Mouse (Mus musculus) G1E (cell line): ENCODE data around the gene Supt6.

Experiments
- CTCF ChIP-seq: IDR thresholded peaks from 2 replicates; pipeline ENCODE4 v1.5.1; 2012; ENCODE audit warnings: low read depth, low read length, inconsistent platforms, mixed read lengths
- GATA1 ChIP-seq: IDR thresholded peaks from 2 replicates; pipeline ENCODE4 v1.6.1; 2012; ENCODE audit warnings: borderline replicate concordance, low read length, inconsistent platforms, mixed read lengths
- GATA2 ChIP-seq: IDR thresholded peaks from 2 replicates; pipeline ENCODE4 v1.6.1; 2012; ENCODE audit warnings: low read depth, low read length, inconsistent platforms, borderline replicate concordance
- POLR2AphosphoS5 ChIP-seq: IDR thresholded peaks from 2 replicates; pipeline ENCODE4 v1.6.1; 2012; ENCODE audit warnings: low read depth, low read length, inconsistent platforms; ENCODE audit not compliant: insufficient replicate concordance
- TAL1 ChIP-seq: conservative IDR thresholded peaks from 2 replicates; pipeline ENCODE4 v1.6.1; 2012; ENCODE audit warnings: low read depth, low read length, inconsistent platforms, mixed read lengths

DNA sequence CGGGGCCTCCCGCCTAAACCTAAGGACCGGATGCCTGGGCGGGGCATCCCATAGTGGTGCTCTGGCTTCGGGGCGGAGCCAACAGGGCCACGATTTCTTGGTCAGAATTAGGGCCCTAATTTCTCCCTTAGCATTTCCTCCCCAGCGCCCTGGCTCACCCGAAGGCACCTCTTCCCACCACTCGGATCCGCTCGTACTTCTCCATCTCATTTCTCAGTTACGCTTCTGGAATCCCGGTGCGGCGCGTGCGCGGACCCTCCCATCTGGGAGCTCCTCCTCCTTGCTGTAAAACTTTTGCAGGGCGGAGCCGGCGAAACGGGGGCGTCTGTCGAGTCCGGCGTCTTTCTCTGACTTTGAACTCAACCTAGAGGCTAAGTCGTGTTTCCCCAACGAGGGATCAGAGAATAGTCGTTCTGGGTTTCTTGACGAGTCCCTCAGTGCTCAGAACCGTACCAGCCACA is 69.4 kb downstream of the Supt6 start, which contains the start of the genes Nek8 and Tlcd1:
- TF ChIP-seq POLR2AphosphoS5 (no peak), CTCF (no peak), GATA1 (no peak), TAL1 (no peak), GATA2 (no peak)
